Mouse (Mus musculus): ENCODE data around the gene Tubd1. TPM values are rescaled to one million over a fixed set of nuclear protein-coding genes. Genes with fewer than 3 reads are reported as not detected.

Gene Tubd1
- polyA plus RNA-seq, 1 experiment: 6.1 TPM

DNA sequence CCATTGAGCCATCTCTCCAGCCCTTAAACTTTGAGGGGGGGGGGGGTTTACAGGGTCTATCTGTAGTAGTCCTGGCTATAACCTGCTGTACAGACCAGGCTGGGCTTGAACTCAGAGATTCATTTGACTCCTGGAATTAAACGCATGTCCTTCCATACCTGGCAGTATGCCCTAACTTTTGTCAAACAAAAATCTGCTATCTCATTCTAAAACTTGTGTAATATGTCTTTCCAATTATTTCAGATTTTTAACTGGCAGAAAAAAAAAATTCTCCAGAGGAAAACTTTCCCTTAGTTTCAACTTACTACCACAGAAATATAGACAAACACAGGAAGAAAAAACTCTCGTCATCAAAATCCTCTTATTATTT is 4.3 kb upstream of the Tubd1 start:
- Histone ChIP-seq H3K27me3 (ENCODE audit: control insufficient read depth, insufficient read depth, insufficient read length) (no peaks in the 10 kb centered on the region), H3K79me3 (ENCODE audit: low read depth) (peaks cover 83% of the 10 kb centered on the region), H3ac (ENCODE audit: control insufficient read depth, insufficient read length, low read depth) (no peak overlapping the region), H3K36me3 (ENCODE audit: control insufficient read depth, insufficient read depth) (peaks cover 26% of the 10 kb centered on the region), H3K79me2 (ENCODE audit: control insufficient read depth, insufficient read depth) (peaks cover 93% of the 10 kb centered on the region), H3K4me3 (ENCODE audit: insufficient read depth, poor library complexity, severe bottlenecking) (no peak overlapping the region)
- TF ChIP-seq CEBPB (IDR thresholded peaks at IDR 0.05; ENCODE audit: low read depth) (no peak), MYOG (IDR thresholded peaks at IDR 0.05; ENCODE audit: control insufficient read depth, extremely low read depth, insufficient read length) (no peak), CTCF (IDR thresholded peaks at IDR 0.05; ENCODE audit: control insufficient read depth, insufficient read depth, insufficient read length) (no peak), USF1 (IDR thresholded peaks at IDR 0.05; ENCODE audit: low read depth) (no peak), MAX (IDR thresholded peaks at IDR 0.05) (no peak), MYOD1 (IDR thresholded peaks at IDR 0.05; ENCODE audit: control insufficient read depth, insufficient read length, low read depth) (no peak), FOSL1 (IDR thresholded peaks at IDR 0.05; ENCODE audit: insufficient read depth, low read length, poor library complexity, severe bottlenecking) (no peak)

DNA sequence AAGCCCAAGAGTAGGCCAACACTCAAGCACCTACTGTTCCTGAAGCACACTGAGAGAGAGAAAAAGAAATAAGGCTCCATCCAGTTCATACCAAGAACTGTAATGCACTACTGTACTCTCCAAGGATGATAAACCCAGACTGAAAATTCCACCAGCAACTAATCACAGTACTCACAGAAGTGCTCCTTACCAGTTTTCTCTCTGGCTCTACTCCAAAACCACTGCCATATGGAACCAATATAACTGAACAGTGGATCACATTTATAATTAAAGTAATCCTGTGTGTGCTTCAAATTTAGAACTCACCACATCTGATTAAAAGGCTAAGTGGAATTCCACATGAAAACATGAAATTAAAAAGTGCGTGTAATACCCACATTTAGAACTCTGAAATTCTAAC is 1.9 kb upstream of the Tubd1 start:
- Histone ChIP-seq H3K27me3 (ENCODE audit: control insufficient read depth, insufficient read depth, insufficient read length) (no peaks in the 10 kb centered on the region), H3K79me3 (ENCODE audit: low read depth) (peaks cover 65% of the 10 kb centered on the region), H3K4me3 (ENCODE audit: insufficient read depth, poor library complexity, severe bottlenecking) (no peak overlapping the region), H3ac (ENCODE audit: control insufficient read depth, insufficient read length, low read depth) (no peak overlapping the region), H3K36me3 (ENCODE audit: control insufficient read depth, insufficient read depth) (peaks cover 17% of the 10 kb centered on the region), H3K79me2 (ENCODE audit: control insufficient read depth, insufficient read depth) (peaks cover 82% of the 10 kb centered on the region)
- no peak for TF ChIP-seq MYOD1 (IDR thresholded peaks at IDR 0.05; ENCODE audit: control insufficient read depth, insufficient read length, low read depth)
- no peak for TF ChIP-seq MYOG (IDR thresholded peaks at IDR 0.05; ENCODE audit: control insufficient read depth, extremely low read depth, insufficient read length)
- no peak for TF ChIP-seq MAX (IDR thresholded peaks at IDR 0.05)
- TF ChIP-seq CEBPB (IDR thresholded peaks at IDR 0.05; ENCODE audit: low read depth): no peak
- TF ChIP-seq FOSL1 (IDR thresholded peaks at IDR 0.05; ENCODE audit: insufficient read depth, low read length, poor library complexity, severe bottlenecking): no peak
- no peak for TF ChIP-seq USF1 (IDR thresholded peaks at IDR 0.05; ENCODE audit: low read depth)
- no peak for TF ChIP-seq CTCF (IDR thresholded peaks at IDR 0.05; ENCODE audit: control insufficient read depth, insufficient read depth, insufficient read length)

DNA sequence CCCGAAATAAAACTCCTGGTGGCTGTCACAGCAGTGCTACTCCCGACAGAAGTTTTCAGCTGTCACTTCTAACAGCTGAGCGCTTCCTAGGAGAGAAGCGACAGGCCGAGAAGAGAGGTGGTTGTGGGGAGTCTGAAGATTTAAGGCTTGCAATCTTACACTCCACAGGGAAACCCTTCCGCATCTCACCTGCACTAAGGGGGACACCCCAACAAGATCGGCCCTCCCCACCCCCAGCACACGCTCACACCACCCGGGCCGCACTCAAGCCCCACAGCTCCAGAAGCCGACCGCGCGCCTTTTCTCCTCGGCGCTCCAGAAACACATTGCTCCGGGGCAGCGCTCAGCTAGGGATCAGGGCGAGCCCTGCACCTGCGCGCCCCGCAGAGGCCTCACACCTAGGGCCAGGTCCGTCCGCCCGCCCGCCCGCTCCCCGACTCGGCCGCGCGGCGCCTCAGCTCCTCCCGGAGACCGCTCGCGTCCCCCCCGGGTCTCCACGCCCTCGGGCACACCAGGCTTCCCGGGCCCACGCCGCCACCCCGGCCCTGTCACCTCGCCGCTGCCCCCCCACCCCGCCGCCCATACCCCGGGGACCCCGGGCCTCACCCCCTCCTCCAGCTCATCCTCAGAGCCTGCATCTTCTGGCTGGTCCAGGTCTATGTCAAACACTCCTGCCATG is 692 bp upstream of the Tubd1 start:
- TF ChIP-seq CEBPB (IDR thresholded peaks at IDR 0.05; ENCODE audit: low read depth) (no peak), CTCF (IDR thresholded peaks at IDR 0.05; ENCODE audit: control insufficient read depth, insufficient read depth, insufficient read length) (no peak), USF1 (IDR thresholded peaks at IDR 0.05; ENCODE audit: low read depth) (no peak), FOSL1 (IDR thresholded peaks at IDR 0.05; ENCODE audit: insufficient read depth, low read length, poor library complexity, severe bottlenecking) (no peak), MYOD1 (IDR thresholded peaks at IDR 0.05; ENCODE audit: control insufficient read depth, insufficient read length, low read depth) (no peak), MYOG (IDR thresholded peaks at IDR 0.05; ENCODE audit: control insufficient read depth, extremely low read depth, insufficient read length) (no peak), MAX (IDR thresholded peaks at IDR 0.05) (no peak)
- Histone ChIP-seq H3K79me3 (ENCODE audit: low read depth) (peaks cover 55% of the 10 kb centered on the region), H3K4me3 (ENCODE audit: insufficient read depth, poor library complexity, severe bottlenecking) (peak overlapping the region; percentile 97), H3K79me2 (ENCODE audit: control insufficient read depth, insufficient read depth) (peaks cover 70% of the 10 kb centered on the region), H3K36me3 (ENCODE audit: control insufficient read depth, insufficient read depth) (peaks cover 16% of the 10 kb centered on the region), H3ac (ENCODE audit: control insufficient read depth, insufficient read length, low read depth) (peak overlapping the region; percentile 82), H3K27me3 (ENCODE audit: control insufficient read depth, insufficient read depth, insufficient read length) (no peaks in the 10 kb centered on the region)

DNA sequence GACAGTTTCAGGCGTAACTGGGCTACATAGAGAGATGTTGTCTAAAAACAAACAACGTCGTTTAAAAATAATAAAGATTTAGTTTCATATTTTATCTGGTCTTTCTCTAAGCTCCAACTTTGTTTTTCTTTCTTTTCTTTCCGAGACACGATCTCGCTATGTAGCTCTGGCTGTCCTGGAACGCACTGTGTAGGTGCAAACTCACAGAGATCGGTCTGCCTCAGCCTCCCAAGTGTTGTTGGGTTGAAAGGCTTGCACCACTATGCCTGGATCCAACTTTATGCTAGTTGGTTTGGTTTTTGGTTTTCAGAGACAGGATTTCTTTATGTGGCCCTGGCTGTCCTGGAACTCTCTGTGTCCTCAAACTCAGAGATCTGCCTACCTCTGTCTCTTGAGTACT is 765 bp downstream of the Tubd1 start:
- H3K27me3 ChIP-seq (ENCODE audit: control insufficient read depth, insufficient read depth, insufficient read length): no peaks in the 10 kb centered on the region
- peak overlapping the region; percentile 97 for H3K4me3 ChIP-seq (ENCODE audit: insufficient read depth, poor library complexity, severe bottlenecking)
- TF ChIP-seq USF1 (IDR thresholded peaks at IDR 0.05; ENCODE audit: low read depth): no peak
- TF ChIP-seq MYOD1 (IDR thresholded peaks at IDR 0.05; ENCODE audit: control insufficient read depth, insufficient read length, low read depth): no peak
- no peak for TF ChIP-seq CTCF (IDR thresholded peaks at IDR 0.05; ENCODE audit: control insufficient read depth, insufficient read depth, insufficient read length)
- no peak for TF ChIP-seq FOSL1 (IDR thresholded peaks at IDR 0.05; ENCODE audit: insufficient read depth, low read length, poor library complexity, severe bottlenecking)
- no peak for TF ChIP-seq MYOG (IDR thresholded peaks at IDR 0.05; ENCODE audit: control insufficient read depth, extremely low read depth, insufficient read length)
- no peak for TF ChIP-seq MAX (IDR thresholded peaks at IDR 0.05)
- TF ChIP-seq CEBPB (IDR thresholded peaks at IDR 0.05; ENCODE audit: low read depth): no peak
- H3K79me3 ChIP-seq (ENCODE audit: low read depth): peaks cover 41% of the 10 kb centered on the region
- peaks cover 23% of the 10 kb centered on the region for H3K36me3 ChIP-seq (ENCODE audit: control insufficient read depth, insufficient read depth)
- peaks cover 55% of the 10 kb centered on the region for H3K79me2 ChIP-seq (ENCODE audit: control insufficient read depth, insufficient read depth)
- peak overlapping the region; percentile 76 for H3ac ChIP-seq (ENCODE audit: control insufficient read depth, insufficient read length, low read depth)

DNA sequence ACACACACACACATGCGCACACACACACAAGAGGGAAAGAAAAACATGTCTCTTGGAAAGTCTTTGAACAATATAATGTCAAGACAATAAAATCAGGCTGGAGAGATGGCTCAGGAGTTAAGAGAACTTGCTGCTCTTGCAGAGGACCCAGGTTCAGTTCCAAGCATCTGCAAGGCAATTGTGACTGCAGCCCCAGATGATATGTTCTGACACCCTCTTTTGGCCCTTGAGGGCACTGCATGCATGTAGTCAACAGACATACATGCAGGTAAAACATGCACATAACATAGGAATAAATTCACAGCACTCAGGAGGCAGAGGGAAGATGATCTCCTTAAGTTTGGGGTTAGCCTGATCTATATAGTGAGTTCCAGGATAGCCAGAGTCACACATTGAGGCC is 2.6 kb downstream of the Tubd1 start:
- TF ChIP-seq CTCF (IDR thresholded peaks at IDR 0.05; ENCODE audit: control insufficient read depth, insufficient read depth, insufficient read length) (peak; percentile 1), MYOG (IDR thresholded peaks at IDR 0.05; ENCODE audit: control insufficient read depth, extremely low read depth, insufficient read length) (no peak)
- peaks cover 37% of the 10 kb centered on the region for H3K79me2 ChIP-seq (ENCODE audit: control insufficient read depth, insufficient read depth)
- no peak overlapping the region for H3K4me3 ChIP-seq (ENCODE audit: insufficient read depth, poor library complexity, severe bottlenecking)
- H3K36me3 ChIP-seq (ENCODE audit: control insufficient read depth, insufficient read depth): peaks cover 14% of the 10 kb centered on the region
- H3ac ChIP-seq (ENCODE audit: control insufficient read depth, insufficient read length, low read depth): no peak overlapping the region
- no peaks in the 10 kb centered on the region for H3K27me3 ChIP-seq (ENCODE audit: control insufficient read depth, insufficient read depth, insufficient read length)
- peaks cover 23% of the 10 kb centered on the region for H3K79me3 ChIP-seq (ENCODE audit: low read depth)

DNA sequence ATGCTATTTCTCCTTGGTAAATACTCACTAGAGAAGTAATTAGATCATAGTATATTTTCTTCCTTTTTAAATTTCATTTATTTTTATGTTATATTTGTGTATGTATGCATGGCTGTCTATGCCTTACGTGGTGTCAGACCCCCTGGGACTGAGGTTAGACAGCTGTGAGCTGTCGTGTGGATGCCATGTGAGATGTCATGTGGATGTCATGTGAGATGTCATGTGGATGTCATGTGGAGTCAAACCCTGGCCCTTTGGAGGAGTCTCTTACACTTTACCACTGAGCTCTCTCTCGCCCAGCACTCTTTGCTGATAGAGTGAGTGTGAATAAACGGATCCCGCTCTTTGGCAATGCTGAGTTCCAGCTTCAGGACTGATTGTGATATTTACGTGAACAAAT is 8.7 kb downstream of the Tubd1 start:
- TF ChIP-seq USF1 (IDR thresholded peaks at IDR 0.05; ENCODE audit: low read depth) (no peak), MYOG (IDR thresholded peaks at IDR 0.05; ENCODE audit: control insufficient read depth, extremely low read depth, insufficient read length) (no peak)
- H3K36me3 ChIP-seq (ENCODE audit: control insufficient read depth, insufficient read depth): peaks cover 41% of the 10 kb centered on the region
- no peaks in the 10 kb centered on the region for H3K79me3 ChIP-seq (ENCODE audit: low read depth)
- no peaks in the 10 kb centered on the region for H3K27me3 ChIP-seq (ENCODE audit: control insufficient read depth, insufficient read depth, insufficient read length)
- no peaks in the 10 kb centered on the region for H3K79me2 ChIP-seq (ENCODE audit: control insufficient read depth, insufficient read depth)
- H3K4me3 ChIP-seq (ENCODE audit: insufficient read depth, poor library complexity, severe bottlenecking): no peak overlapping the region
- H3ac ChIP-seq (ENCODE audit: control insufficient read depth, insufficient read length, low read depth): no peak overlapping the region
